Mouse (Mus musculus): Measurements from ENCODE around the gene Fh1. TPM values are rescaled to one million over a fixed set of nuclear protein-coding genes. Genes with fewer than 3 reads are reported as not detected.

Fh1 gene
- total RNA-seq, 2 experiments from 2014 or later = 428 to 435 TPM

DNA sequence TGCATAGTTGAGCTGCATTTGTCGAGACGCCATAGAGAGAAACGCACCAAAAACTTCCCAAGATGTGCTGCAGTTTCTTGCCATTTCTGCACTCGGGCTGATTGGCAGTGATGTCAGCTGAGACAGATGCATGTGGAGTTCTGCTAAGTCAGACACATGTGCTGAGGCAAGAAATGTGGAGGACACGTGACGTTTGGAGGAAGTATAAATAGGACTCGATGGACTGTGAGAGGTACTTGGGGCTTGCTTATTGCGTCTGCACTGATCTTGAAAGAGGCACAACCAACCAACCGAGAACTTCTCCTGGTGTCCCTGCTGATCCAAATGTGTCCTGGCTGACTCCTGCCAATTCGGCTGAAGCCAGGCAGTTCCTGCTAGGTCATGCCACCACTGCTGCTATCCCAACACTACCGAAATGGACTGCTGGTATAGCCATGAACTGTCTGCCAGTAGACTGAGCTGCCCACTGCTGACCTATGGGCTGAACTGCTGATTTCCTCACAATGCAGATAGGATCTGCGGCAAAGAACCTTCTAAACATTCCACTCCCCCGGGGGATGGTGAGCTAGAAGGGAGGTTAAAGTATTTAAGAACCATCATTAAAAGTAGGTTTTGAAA is 5.5 kb downstream of the Fh1 start, which contains the start of gene Kmo:
Gene Kmo (plus strand): TSS at position 568 of the 618 bp plus-strand sequence.
- DNase-seq = no peak

DNA sequence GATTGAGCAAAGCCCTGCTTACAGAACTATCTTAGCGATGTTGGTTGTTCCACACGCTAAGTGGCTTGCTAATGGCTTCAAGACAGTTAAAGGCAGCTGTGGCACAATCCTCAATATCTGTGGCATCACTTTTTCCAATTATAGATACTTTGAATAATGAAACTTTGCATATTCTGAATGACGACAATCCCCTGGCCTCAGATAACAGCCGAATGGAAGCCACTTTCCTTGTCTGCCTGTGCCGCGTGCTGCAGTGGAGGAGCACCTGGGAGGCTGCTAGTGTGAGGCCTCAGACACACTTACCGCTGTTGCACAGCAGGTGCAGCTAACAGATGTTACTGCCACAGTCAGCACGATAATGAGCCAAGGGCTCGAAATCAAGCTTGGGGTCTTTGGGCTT is 10.4 kb downstream of the Fh1 start:
- no peak for DNase-seq

DNA sequence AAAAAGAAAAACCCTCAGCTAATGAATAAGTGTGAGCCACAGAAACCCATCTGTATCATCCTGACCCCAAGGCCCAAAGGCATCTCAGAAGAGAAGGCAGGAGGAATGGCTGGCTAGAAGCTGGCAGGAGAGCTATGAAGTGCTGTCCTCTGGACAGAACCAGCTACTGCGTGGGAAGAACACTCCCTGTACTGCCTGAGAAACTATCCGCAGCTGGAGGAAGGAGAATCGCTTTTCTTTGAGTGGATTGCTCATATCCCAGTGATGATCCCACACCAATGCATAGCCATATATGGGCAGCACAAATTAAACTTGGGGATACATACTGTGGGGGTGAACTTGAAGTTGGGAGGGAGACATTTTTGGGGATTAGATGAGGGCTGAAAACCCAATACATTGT is 16.7 kb downstream of the Fh1 start:
- no peak for DNase-seq

DNA sequence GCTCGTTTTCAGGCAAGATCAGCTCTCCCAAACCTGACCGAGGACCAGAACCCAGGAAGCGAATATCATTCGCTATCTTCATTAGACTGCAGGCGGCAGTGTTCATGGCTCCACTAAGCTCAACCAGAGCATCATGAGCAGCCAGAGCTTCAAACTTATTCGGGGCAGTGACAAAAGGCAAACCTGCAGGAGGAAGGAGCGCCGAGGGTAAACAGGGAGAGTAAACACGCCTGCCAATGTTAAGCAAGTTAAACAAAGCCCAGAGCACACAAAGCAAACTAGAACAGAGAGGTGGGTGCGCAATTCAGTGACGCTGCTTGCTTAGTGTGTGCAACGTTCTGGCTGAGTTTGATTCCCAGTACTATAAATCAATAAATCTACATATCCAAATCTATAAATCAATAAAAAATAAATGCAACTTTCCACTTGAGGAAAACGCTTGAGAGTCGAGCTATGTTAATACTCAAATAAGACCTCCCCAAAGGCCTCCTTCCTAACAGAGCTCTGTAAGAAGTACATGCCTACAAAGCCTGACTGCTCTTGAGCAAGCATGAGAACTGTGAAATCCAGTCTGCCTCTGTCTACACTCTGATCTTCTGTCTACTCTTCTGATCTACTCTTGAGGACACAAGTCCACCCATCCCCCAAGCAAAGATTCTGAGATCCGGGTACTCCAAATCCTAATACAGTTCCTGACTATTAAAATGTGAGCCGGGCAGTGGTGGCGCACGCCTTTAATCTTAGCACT is 17.4 kb downstream of the Fh1 start:
- DNase-seq = no peak

DNA sequence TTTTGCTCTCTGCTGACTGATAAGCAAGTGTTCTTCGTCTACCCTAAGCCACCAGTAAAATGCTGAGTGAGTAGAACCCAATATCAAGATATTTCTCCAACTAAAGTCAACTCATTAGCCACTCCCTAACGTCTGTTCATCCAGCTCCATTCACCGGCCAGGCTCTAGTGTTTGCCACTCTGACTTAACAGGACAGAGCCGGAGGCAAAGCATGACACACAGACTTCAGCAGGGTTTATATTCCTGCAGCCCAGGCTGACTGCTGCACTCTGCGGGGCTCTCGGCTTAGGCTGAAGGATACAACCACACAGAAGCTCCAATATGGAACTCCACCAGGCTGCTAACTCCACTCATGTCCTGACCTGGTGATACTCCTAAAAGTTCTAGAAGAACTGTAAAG is 18.1 kb downstream of the Fh1 start:
- no peak for DNase-seq

DNA sequence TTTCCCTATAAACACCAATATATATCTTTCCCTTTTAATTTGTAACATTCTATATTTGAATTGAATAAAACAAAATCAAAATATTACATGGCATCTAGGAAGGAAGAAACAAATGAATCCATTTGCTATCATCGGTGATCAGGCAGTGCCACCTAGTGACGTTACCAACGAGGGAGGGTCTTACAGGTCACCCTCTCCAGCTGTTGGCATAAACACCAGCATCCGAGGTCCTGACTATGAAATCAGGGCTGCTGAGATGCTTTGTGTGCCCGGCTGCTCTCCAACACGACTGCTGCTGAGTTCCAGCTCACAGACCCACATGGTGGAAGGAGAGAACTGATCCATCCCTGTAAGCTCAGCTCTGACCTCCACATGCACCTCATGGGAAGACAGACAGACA is 22.0 kb downstream of the Fh1 start:
- DNase-seq = no peak

DNA sequence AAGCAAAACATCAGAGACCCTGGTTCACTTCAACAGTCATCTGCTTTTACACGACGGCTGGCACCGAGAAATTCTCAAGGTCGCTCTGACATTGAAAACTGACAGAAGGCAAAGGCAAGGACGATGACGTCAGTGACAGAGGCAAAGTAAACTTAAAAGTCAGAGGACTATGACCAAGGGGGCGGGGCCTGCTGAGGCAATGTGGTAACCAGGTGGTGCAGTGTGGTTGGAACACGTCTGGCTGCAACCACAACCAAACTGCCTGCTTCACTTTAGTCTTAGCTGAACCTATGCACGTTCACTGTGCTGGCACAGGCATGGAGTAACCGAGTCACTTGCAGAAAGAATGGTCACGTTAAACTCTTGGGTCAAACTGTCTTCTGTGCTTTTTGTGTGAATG is 23.2 kb downstream of the Fh1 start:
- DNase-seq = no peak

DNA sequence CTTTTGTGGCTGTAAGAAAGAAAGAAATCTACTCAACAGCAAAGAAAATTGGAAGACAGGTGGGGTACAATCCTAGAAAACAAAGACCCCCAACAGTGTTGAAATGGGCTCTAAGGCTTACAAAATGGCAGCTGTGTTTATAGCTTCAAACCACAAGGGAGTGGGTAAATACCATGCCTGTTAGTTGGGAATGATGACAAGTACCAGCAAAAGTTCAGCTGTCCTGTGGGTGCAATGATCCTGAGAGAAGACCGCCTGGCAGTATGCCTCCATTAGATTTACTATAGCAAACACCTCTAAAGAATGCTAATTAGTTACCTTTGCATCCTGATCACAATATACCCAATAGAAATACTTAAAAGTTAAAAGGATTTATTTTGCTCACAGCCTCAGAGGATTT is 32.6 kb downstream of the Fh1 start:
- DNase-seq = no peak

DNA sequence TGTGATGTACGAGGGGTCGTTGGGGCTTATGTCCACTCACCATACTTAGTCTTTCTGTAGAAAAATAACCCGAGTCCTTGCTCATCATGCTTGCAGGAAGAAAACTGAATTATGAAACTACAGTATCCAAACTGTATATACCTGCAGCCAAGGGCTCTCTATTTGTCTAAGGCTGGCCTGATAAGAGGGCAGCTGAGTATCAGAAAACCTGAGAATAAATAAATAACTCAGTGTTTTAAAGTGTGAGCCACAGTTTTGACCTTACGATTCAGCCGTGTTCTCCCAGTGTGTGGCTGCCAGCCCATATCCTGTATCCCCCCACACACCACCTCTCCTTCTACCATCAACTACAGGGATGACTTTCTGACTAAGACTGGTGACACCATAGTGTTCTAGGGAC is 38.8 kb downstream of the Fh1 start:
- no peak for DNase-seq

DNA sequence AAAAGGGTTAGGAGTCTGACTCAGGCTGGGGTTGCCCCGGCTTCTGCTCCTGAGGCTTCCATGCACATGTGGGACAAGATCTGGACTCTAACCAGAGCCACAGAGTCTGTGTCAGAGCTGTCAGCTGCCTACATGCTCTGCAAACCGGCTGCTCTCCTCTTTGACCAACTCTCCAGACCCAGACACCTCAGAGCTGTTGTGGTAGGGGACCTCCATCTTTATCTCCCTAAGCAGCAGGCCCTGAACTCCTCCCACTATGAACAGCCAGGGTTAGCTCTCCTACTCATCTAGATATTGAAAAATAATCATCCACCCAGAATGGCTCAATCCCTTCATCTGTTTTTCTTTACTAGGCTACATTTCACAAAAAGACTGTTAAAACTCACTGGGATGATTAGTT is 40.2 kb downstream of the Fh1 start:
- no peak for DNase-seq

DNA sequence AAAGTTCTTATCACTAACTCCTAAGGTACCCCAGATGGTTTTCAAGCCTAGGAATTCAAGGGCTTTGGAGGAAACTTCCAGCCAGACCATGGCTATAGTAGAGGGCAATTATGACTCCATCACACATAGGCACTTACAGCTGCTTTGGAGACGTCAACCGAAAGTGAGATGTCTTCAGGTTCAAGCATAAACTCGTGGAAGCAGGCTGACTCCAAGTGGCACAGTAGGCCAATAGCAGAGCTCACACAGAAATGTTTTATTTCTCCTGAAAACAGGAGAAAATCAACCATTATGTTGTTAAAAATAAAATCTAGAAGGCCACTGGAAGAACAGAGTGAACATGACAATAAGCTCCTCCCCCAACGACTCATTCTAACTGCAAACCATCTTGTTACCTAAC is 42.6 kb downstream of the Fh1 start:
- no peak for DNase-seq

DNA sequence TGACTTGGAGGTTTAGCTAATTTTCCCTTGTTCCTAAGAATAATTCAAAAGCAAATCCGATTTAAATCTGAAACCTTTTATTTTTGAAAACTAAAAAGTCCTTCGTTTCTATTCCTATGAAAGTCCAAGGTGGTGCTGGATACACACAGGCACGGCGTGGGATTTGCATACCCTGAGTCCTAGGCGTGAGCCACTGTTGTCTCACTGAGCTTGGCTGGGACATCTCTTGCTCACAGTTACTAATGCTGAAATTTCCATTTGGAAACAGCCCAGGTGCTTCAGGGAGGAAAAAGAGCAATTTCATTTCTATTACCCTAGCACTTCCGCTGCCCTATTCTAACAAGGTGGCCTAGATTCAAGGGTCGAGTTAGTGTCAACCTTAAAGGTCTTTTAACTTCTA is 45.1 kb downstream of the Fh1 start:
- no peak for DNase-seq

DNA sequence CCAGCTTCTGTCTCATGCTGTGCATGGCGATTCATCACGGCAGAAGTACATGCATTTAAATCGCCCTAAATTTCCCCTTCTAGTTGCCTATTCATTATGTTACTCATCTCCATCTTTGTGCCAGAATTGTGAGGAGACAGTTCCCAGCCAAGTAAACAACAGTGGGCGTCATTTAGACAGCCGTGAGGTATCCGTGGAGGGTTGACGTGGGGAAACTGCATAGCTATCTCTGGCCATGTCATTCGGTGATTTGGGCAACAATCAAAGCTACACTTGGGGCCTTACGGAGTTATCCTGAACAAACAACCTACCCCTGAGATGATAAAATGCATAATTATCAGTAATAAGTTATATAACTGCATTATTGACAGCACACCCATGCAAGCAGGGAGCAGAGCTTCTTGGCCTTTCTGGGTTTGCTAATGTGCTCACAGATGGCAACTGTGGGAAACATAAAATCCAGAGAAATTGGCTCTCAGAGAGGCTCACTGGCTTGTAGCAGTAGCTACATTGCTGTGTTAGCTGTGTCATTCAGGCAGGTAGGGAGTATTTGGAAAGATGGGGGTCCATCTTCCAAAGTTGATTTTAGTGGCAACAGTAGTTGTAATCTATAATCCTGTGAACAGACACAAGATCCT is 45.7 kb downstream of the Fh1 start:
- no peak for DNase-seq

DNA sequence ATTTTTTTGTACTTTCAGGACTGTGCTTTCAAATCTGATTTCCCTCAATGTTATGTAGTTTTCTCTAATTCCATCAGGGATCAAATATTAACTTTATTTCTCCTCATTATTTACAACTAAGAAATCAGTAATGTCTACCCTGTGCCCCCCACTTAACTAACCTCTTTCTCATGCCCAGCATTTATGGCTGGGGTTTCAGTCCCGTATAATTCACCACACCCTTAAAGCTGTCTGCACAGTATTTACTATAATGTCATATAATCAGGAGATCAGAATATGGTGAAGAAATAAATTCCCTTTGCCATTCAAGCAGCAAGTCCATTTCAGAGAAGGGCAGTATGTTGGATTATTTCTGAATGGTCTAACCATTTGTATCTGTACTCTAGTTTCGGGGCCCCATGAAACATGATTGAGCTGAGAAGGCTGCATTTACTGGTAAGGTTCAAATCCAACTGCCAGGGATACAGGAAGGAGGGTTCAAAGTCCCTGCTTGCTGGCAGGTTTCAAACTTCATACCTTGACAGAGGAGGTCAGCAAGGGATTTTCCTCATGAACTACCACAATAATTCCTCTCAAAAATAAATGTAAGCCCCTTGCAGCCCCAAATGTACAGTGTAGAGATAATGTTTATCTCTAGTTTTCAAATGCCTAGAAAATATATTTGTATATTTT is 46.9 kb downstream of the Fh1 start:
- DNase-seq = no peak

DNA sequence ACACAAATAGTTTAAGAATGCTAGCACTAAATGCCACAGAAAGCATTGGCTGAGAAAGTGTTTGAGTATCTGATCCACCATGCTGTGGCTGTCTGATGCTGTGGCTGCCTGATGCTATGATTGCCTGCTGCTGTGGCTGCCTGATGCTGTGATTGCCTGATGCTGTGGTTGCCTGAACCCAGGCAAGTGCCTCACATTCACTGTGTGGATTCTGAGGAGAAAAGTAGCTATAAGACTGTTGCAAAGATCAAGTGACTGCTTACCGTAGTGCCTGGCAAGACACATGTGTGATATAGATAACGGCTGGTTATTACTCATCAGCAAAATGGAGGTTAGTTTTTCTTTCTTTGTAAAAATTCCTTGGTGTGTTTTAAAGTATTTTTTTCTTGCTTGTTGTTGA is 51.3 kb downstream of the Fh1 start:
- DNase-seq = no peak

DNA sequence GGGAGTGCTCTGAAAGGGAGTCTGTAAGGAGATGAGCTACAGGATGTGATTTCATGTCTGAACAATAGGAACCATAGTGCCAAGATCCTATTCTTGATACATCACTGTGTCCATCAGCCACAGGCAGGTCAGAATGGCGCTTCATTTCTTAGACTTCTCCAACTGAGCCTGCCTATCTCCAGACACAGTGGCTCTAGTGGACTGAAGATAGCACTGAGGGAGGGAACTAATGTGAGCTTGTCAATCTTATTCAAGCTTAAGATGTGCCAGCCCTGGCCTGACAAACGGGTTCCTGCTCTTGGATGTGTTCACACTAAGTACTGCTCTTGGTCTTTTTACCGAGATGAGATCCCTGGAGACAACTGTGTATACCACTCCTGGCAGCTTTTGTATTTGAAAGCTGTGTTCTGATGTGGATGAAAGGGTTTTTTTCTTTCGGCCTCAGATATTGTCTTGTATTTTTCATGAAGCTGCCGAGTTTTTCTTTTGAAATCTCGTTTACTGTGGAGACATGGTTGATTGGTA is 59.8 kb downstream of the Fh1 start:
- DNase-seq = no peak

DNA sequence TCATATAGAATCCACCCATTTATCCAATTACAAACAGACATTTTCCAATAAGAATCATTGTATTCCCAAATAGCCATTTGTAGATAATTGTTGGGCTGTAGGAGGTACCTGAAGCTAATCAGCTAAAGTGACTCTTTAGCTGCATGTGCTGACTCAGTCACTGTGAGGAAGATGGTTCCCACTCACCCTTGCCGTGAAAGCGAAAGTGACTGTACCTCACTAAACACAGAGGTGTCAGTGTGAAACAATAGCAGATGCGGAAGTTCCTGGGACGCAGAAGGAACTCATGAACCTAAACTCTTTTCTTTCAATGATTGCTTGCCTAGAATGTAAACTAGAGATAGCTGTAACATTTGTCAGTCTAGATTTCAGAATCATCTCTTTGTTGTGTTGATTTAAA is 61.1 kb downstream of the Fh1 start:
- DNase-seq = no peak

DNA sequence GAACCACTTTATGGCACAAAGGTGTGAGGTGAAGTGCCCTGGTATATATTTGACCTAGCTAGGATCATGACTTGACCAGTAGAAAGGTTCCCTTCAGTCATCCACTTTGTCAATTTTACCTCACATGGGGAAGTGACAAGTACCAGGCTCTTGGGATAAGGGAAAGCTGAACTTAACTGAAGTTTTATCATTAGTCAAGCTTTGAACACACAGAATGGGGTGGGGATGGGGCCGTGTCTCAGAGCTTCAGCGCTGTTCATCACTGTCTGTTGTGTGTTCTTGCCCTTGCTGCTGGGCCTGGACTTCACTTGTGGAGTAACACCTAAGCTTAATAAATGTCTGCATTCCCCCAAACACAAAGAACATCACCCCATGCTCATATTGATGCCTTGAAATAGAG is 63.1 kb downstream of the Fh1 start:
- DNase-seq = no peak

DNA sequence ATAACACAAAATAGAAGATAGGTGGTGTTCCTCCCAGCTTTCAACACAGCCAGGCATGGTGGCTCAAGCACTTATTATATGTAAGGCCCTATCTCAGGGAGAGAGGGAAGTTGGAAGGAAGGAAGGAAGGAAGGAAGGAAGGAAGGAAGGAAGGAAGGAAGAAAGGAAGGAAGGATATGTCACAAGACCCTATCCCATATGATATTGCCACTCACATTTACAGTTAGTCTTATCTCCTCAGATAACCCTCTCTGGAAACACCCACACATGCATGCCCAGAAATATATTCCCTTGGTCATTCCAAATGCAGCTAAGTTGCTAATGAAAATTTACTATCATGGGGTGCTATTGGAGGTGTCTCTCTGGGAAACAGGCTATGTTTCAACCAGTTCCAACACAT is 63.6 kb downstream of the Fh1 start:
- no peak for DNase-seq

DNA sequence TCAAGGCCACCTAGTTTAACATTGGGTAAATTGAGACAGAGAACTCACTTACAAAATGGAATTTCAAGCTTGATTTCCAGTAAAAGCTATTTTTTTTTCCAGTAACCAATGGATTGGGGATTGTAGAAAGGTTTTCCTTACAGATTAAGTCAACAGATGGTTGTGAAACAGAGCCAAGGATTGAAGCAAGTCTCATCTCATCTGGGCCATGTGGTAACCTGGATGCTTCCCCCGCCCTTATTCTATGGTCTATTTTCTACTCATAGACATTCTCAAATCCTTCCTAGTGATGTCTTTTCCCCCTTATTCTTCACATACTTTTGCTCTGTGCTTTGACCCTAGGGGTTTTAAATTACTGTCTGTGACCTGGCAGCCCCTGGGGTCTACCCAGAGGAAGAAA is 70.8 kb downstream of the Fh1 start:
- DNase-seq = no peak

DNA sequence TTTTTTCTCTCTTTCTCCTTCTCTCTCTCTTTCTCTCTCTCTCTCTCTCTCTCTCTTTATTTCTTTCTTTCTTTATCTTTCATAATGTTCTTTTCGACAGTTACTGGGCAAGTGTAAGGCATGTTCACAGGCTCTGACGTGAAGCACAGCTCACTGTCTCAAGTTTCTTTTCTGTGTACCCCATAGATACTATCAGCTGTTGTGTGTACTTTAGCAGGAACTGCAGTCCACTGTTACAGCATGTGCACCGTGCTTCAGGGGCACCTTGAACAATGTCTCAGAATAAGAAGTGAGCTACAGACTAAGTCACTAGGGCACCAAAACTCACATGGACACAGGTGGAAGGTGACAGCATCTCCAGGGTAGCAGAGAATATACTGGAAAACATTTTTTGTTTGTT is 73.0 kb downstream of the Fh1 start:
- DNase-seq = no peak

DNA sequence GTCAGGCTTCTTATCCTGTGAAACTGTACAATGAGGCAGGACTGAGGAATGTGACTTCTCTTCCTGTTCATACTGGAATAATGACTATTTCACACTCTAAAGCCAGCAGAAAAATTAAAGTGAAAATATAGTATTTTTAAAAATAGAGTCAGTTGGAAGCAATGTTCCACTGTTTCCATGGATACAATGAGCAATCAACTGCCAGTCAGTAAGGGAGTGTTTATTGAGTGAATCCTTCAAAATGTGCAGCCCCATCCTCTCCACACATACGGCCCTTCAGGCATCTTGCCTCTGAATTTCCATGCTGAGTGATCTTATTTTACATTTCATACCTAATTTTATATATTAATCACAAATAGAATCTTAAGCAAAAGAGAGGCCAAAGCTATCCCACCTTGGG is 74.8 kb downstream of the Fh1 start:
- no peak for DNase-seq
